Mouse (Mus musculus): ENCODE measurements around the gene Plekho2. TPM values are rescaled to one million over a fixed set of nuclear protein-coding genes. Genes with fewer than 3 reads are reported as not detected.

Plekho2 gene
- 4.5 and 5.0 TPM in 2 replicates for polyA plus RNA-seq (2015; fragmentation: Nextera tagmentation; extraction: Ambion mirVana)

- H3K9ac ChIP-seq: peak within 1 kb of the TSS; percentile 47
- no peaks in the 10 kb centered on the region for H3K27me3 ChIP-seq (replicated peaks)
- no peaks in the 10 kb centered on the region for H3K9me3 ChIP-seq
- peaks cover 19% of the 10 kb centered on the region for H3K4me1 ChIP-seq
- peak within 1 kb of the TSS; percentile 90 for H3K4me2 ChIP-seq
- under 1% methylated on average over 44 of the region's 45 CpGs for WGBS
- ATAC-seq (replicated peaks): peak; percentile 93
- H3K27ac ChIP-seq: peak within 1 kb of the TSS; percentile 72; the same call in 1 of the 2 replicates
- peak within 1 kb of the TSS; percentile 58 for H3K4me3 ChIP-seq
- H3K36me3 ChIP-seq (replicated peaks): no peaks in the 10 kb centered on the region
These were observed at the start of gene Plekho2 for GRCm38 (mm10) chr9:65579781-65580371. Gene Plekho2 (minus strand): TSS chr9:65580040.

- Histone ChIP-seq H3K9me3 (no peaks in the 10 kb centered on the region), H3K4me2 (peak within 1 kb of the TSS; percentile 100), H3K27me3 (replicated peaks) (peaks cover 51% of the 10 kb centered on the region), H3K4me1 (peaks cover 30% of the 10 kb centered on the region), H3K4me3 (peak within 1 kb of the TSS; percentile 67), H3K36me3 (replicated peaks) (no peaks in the 10 kb centered on the region), H3K9ac (peak within 1 kb of the TSS; percentile 43), H3K27ac (no peak within 1 kb of the TSS)
- no peak for ATAC-seq (replicated peaks)
- 1% methylated on average over 35 of the region's 40 CpGs for WGBS
These were observed 49.4 kb upstream of the Plekho2 start, which contains the start of gene Rbpms2 for GRCm38 (mm10) chr9:65629025-65629766. Gene Rbpms2 (plus strand): TSS chr9:65629648.

- H3K4me3 ChIP-seq: no peak overlapping the region
- H3K27me3 ChIP-seq (replicated peaks): peaks cover 21% of the 10 kb centered on the region
- no peak overlapping the region for H3K27ac ChIP-seq
- H3K9ac ChIP-seq: no peak overlapping the region
- no peaks in the 10 kb centered on the region for H3K9me3 ChIP-seq
- H3K36me3 ChIP-seq (replicated peaks): no peaks in the 10 kb centered on the region
- no peak overlapping the region for H3K4me2 ChIP-seq
- no peak for ATAC-seq (replicated peaks)
- peaks cover 6% of the 10 kb centered on the region for H3K4me1 ChIP-seq
- 74% methylated on average over 2 of the region's 2 CpGs for WGBS
These were observed 44.4 kb upstream of the Plekho2 start for GRCm38 (mm10) chr9:65624266-65624665.

- Histone ChIP-seq H3K27me3 (replicated peaks) (peaks cover 8% of the 10 kb centered on the region), H3K4me2 (no peak overlapping the region), H3K9me3 (no peaks in the 10 kb centered on the region), H3K27ac (no peak overlapping the region), H3K36me3 (replicated peaks) (no peaks in the 10 kb centered on the region), H3K4me1 (no peaks in the 10 kb centered on the region), H3K9ac (no peak overlapping the region), H3K4me3 (no peak overlapping the region)
- no peak for ATAC-seq (replicated peaks)
- WGBS: 92% methylated on average over 5 of the region's 5 CpGs
These were observed 43.0 kb upstream of the Plekho2 start for GRCm38 (mm10) chr9:65622826-65623225.

GRCm38 (mm10) chr9:65621666-65622065 lies 41.8 kb upstream of the Plekho2 start:
- 76% methylated on average over 2 of the region's 2 CpGs for WGBS
- H3K9ac ChIP-seq: no peak overlapping the region
- no peaks in the 10 kb centered on the region for H3K36me3 ChIP-seq (replicated peaks)
- H3K4me2 ChIP-seq: no peak overlapping the region
- H3K27ac ChIP-seq: no peak overlapping the region
- H3K4me1 ChIP-seq: no peaks in the 10 kb centered on the region
- no peaks in the 10 kb centered on the region for H3K9me3 ChIP-seq
- H3K27me3 ChIP-seq (replicated peaks): no peaks in the 10 kb centered on the region
- no peak overlapping the region for H3K4me3 ChIP-seq
- ATAC-seq (replicated peaks): no peak

GRCm38 (mm10) chr9:65621196-65621595 lies 41.4 kb upstream of the Plekho2 start:
- 89% methylated on average over 4 of the region's 4 CpGs for WGBS
- Histone ChIP-seq H3K4me3 (no peak overlapping the region), H3K4me1 (no peaks in the 10 kb centered on the region), H3K27me3 (replicated peaks) (no peaks in the 10 kb centered on the region), H3K9me3 (no peaks in the 10 kb centered on the region), H3K9ac (no peak overlapping the region), H3K27ac (no peak overlapping the region), H3K36me3 (replicated peaks) (no peaks in the 10 kb centered on the region), H3K4me2 (no peak overlapping the region)
- ATAC-seq (replicated peaks): no peak

GRCm38 (mm10) chr9:65619311-65619710 lies 39.5 kb upstream of the Plekho2 start:
- H3K4me1 ChIP-seq: no peaks in the 10 kb centered on the region
- no peak for ATAC-seq (replicated peaks)

GRCm38 (mm10) chr9:65613098-65613497 lies 33.3 kb upstream of the Plekho2 start:
- Histone ChIP-seq H3K36me3 (replicated peaks) (no peaks in the 10 kb centered on the region), H3K27me3 (replicated peaks) (no peaks in the 10 kb centered on the region), H3K4me1 (no peaks in the 10 kb centered on the region), H3K4me3 (no peak overlapping the region), H3K4me2 (no peak overlapping the region), H3K9ac (no peak overlapping the region), H3K9me3 (no peaks in the 10 kb centered on the region), H3K27ac (no peak overlapping the region)
- no peak for ATAC-seq (replicated peaks)
- WGBS: 55% methylated on average over 2 of the region's 2 CpGs

More at GRCm38 (mm10) chr9:65619311-65619710, 39.5 kb upstream of the Plekho2 start:
- Histone ChIP-seq H3K36me3 (replicated peaks) (no peaks in the 10 kb centered on the region), H3K9me3 (no peaks in the 10 kb centered on the region), H3K4me2 (no peak overlapping the region), H3K4me3 (no peak overlapping the region), H3K9ac (no peak overlapping the region), H3K27ac (no peak overlapping the region), H3K27me3 (replicated peaks) (no peaks in the 10 kb centered on the region)
- 60% methylated on average over 3 of the region's 3 CpGs for WGBS

- no peak for ATAC-seq (replicated peaks)
- Histone ChIP-seq H3K9me3 (no peaks in the 10 kb centered on the region), H3K4me1 (no peaks in the 10 kb centered on the region), H3K27ac (no peak overlapping the region), H3K4me3 (no peak overlapping the region), H3K9ac (no peak overlapping the region), H3K27me3 (replicated peaks) (no peaks in the 10 kb centered on the region), H3K4me2 (no peak overlapping the region), H3K36me3 (replicated peaks) (no peaks in the 10 kb centered on the region)
- 88% methylated on average over 5 of the region's 5 CpGs for WGBS
These were observed 32.2 kb upstream of the Plekho2 start for GRCm38 (mm10) chr9:65611969-65612486.

- Histone ChIP-seq H3K4me2 (no peak overlapping the region), H3K9me3 (no peaks in the 10 kb centered on the region), H3K27ac (no peak overlapping the region), H3K27me3 (replicated peaks) (no peaks in the 10 kb centered on the region; the same call in 1 of the 2 replicates), H3K36me3 (replicated peaks) (no peaks in the 10 kb centered on the region), H3K4me1 (peaks cover 3% of the 10 kb centered on the region; the same call in 1 of the 2 replicates), H3K4me3 (no peak overlapping the region), H3K9ac (no peak overlapping the region)
- no peak for ATAC-seq (replicated peaks)
- WGBS: 37% methylated on average over 2 of the region's 2 CpGs
These were observed 27.3 kb upstream of the Plekho2 start for GRCm38 (mm10) chr9:65607120-65607519.

GRCm38 (mm10) chr9:65606321-65607109 lies 26.7 kb upstream of the Plekho2 start:
- ATAC-seq (replicated peaks): no peak
- WGBS: 34% methylated on average over 9 of the region's 9 CpGs

More at GRCm38 (mm10) chr9:65606321-65607109, 26.7 kb upstream of the Plekho2 start:
- no peak overlapping the region for H3K9ac ChIP-seq
- no peak overlapping the region for H3K4me2 ChIP-seq
- no peaks in the 10 kb centered on the region for H3K9me3 ChIP-seq
- no peak overlapping the region for H3K27ac ChIP-seq
- no peak overlapping the region for H3K4me3 ChIP-seq
- H3K27me3 ChIP-seq (replicated peaks): no peaks in the 10 kb centered on the region; the same call in 1 of the 2 replicates
- no peaks in the 10 kb centered on the region for H3K36me3 ChIP-seq (replicated peaks)
- H3K4me1 ChIP-seq: peaks cover 3% of the 10 kb centered on the region; the same call in 1 of the 2 replicates

Measured in midbrain, embryonic 15.5 days (tissue).